Mouse (Mus musculus) stomach, embryonic 16.5 days (tissue): ENCODE results near the gene Irf3. TPM values are rescaled to one million over a fixed set of nuclear protein-coding genes. Genes with fewer than 3 reads are reported as not detected.
A peak's percentile ranks its signal among the peaks of the same experiment; 100 is the strongest.

Experiments used
- ATAC-seq: fragments of 200-750 bp; cut with Nextera tagmentation; 2 replicates; pipeline ENCODE4 v1.8.0; 2017; ENCODE audit warnings: moderate number of reproducible peaks, moderate TSS enrichment; ENCODE audit not compliant: insufficient read depth, low FRiP score
- H3K27ac ChIP-seq: fragments of 300-500 bp; sonication (generic); 2 replicates; pipeline ENCODE4 v1.5.1; 2014; ENCODE audit warnings: low read length
- H3K27me3 ChIP-seq: fragments of 300-500 bp; sonication (generic); 2 replicates; pipeline ENCODE4 v1.6.1; 2014; ENCODE audit warnings: low read length, control low read depth, mixed read lengths; ENCODE audit not compliant: control insufficient read depth, insufficient read depth
- H3K36me3 ChIP-seq: fragments of 300-500 bp; sonication (generic); 2 replicates; pipeline ENCODE4 v1.6.1; 2014; ENCODE audit warnings: low read length; ENCODE audit not compliant: control insufficient read depth, insufficient read depth
- H3K4me1 ChIP-seq: fragments of 300-500 bp; sonication (generic); 2 replicates; pipeline ENCODE4 v1.6.1; 2014; ENCODE audit warnings: low read length, control low read depth, mixed read lengths; ENCODE audit not compliant: control insufficient read depth, insufficient read depth
- H3K4me2 ChIP-seq: fragments of 300-500 bp; sonication (generic); 2 replicates; pipeline ENCODE4 v1.6.1; 2014; ENCODE audit warnings: low read depth, low read length, mixed read lengths
- H3K4me3 ChIP-seq: fragments of 300-500 bp; sonication (generic); replicated peaks from 2 replicates; pipeline ENCODE4 v1.5.1; 2014; ENCODE audit warnings: mild to moderate bottlenecking, low read length
- H3K9ac ChIP-seq: fragments of 300-500 bp; sonication (generic); 2 replicates; pipeline ENCODE4 v1.6.1; 2014; ENCODE audit warnings: low read length
- H3K9me3 ChIP-seq: fragments of 300-500 bp; sonication (generic); replicated peaks from 2 replicates; pipeline ENCODE4 v1.6.1; 2016; ENCODE audit warnings: low read length, control low read depth; ENCODE audit not compliant: control insufficient read depth
- WGBS: fragments of 180-500 bp; shearing (Covaris S2); extraction: QIAGEN DNeasy Blood & Tissue Kit; methylation state at CpG from one replicate; pipeline ENCODE4 v1.1.7; 2014; 5-methylcytosine and 5-hydroxymethylcytosine counted together
- polyA plus RNA-seq: library from polyadenylated mRNA; unstranded; fragments of >200 nt; fragmentation: Nextera tagmentation; extraction: Ambion mirVana; gene quantifications from 2 replicates; pipeline ENCODE4 v1.2.1, GENCODE M21; 2015

Gene Irf3
- polyA plus RNA-seq, 1 experiment from 2014 or later = 96.2 TPM

DNA sequence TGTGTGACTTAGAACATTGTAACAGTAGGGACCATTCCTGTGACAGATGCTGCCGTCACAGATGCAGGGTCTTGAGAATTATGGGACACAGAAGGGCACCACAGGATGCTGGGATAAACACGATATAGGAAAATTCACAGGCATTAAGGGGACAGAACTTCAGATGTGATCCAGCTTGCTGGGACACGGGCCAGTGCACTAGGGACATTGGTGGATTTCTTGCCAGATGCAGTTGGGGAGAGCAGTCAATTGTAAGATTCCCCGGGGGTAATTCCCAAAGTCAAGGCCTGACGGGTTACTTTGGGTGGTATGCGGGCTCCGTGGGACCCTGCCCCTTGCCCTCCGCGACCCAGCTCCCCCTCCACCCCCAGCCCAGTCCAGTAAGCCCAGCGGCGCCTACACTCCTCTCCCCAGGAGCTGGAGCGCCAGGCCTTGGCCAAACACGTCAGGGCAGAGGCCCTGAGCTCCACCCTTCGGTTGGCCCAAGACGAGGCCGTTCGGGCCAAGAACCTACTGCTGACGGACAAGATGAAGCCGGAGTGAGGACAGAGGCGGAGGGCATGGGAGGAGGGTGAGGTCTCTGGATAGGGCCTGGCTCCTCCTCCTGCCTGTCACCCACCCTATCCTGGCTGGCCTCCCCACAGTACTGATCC is 40.1 kb upstream of the Irf3 start:
- no peak overlapping the region for H3K4me3 ChIP-seq
- no peak overlapping the region for H3K27ac ChIP-seq
- H3K9ac ChIP-seq = peak overlapping the region; percentile 51; the same call in 1 of the 2 replicates
- no peak overlapping the region for H3K4me2 ChIP-seq
- H3K9me3 ChIP-seq = no peaks in the 10 kb centered on the region
- no peak; the same call in 1 of the 2 replicates for ATAC-seq
- WGBS = 66% methylated on average over 20 of the region's 20 CpGs
- H3K4me1 ChIP-seq = 0 out of 2 replicates have a peak, but pooled peaks cover 3% of the 10 kb centered on the region
- H3K36me3 ChIP-seq = peaks cover 3% of the 10 kb centered on the region; the same call in 1 of the 2 replicates
- no peaks in the 10 kb centered on the region for H3K27me3 ChIP-seq

DNA sequence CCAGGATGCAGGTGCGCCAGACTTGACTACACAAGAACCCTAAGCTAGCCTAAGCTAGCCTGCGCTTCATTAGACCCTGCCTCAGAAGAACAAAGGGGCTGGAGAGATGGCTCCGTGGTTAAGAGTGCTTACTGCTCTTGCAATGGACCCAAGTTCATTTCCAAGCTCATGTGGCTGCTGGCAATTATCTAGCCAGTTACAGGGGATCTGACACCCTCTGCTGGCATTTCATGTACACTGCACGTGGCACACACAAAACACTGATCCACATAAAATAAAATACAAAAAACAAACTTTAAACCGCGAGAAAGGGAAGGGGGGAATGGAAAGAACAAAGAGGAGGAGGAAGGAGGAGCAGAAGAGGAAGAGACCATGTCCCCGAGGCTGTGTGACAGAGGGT is 39.2 kb upstream of the Irf3 start:
- peaks cover 3% of the 10 kb centered on the region; the same call in 1 of the 2 replicates for H3K36me3 ChIP-seq
- H3K4me3 ChIP-seq = no peak overlapping the region
- no peaks in the 10 kb centered on the region for H3K27me3 ChIP-seq
- no peak overlapping the region for H3K4me2 ChIP-seq
- 50% methylated on average over 7 of the region's 7 CpGs for WGBS
- H3K4me1 ChIP-seq = no peaks in the 10 kb centered on the region
- no peak for ATAC-seq
- no peak overlapping the region for H3K9ac ChIP-seq
- no peak overlapping the region for H3K27ac ChIP-seq
- H3K9me3 ChIP-seq = no peaks in the 10 kb centered on the region

DNA sequence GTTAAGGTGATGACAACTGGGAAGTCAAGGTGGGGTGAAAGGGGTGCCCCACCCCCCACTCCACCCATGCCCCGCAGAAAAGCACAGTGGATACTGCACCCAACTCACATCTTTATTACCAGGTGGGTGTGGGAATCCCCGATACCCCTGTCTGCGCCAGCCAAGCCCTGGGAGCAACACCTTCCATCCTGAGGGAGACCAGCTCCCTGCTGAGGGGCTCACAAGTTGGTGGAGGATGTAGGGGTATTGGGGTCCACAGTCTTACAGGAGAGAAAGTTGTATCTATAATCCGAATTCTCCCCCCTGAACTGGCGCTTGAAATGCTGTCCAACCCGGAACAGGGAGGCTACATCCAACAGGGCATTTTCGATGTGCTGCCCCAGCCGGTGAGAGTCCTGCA is 38.2 kb upstream of the Irf3 start:
- H3K27me3 ChIP-seq = no peaks in the 10 kb centered on the region
- H3K4me1 ChIP-seq = no peaks in the 10 kb centered on the region

DNA sequence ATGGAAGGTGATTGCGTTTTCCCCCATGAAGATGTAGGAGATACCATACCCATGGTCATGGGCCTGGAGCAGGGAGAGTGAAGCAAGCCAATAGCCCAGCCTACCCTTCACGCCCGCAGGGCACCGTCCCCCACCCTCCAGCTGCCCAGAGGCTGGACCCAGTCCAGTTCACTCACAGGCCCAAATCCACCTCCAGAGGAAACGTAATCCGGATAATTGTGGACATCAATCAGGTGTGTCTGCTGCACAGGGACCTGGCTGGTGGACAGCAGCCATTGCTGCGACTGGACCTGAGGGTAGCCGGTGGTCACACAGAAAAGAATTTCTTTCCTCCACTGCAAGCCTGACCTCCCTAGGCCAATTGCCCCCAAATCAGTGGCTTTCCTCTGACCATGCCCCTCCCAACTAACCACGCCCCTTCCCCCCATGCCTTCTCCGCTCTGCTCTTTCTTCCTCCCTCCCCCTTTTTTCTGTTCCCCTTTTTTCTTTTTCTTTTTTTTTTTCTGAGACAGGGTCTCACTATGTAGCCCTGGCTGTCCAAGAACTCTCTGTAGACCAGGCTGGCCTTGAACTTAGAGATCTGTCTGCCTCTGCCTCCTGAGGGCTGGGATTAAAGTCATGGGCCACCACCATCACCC is 37.5 kb upstream of the Irf3 start:
- Histone ChIP-seq H3K9me3 (no peaks in the 10 kb centered on the region), H3K27ac (no peak overlapping the region), H3K9ac (no peak overlapping the region), H3K27me3 (no peaks in the 10 kb centered on the region), H3K4me2 (no peak overlapping the region), H3K36me3 (peaks cover 3% of the 10 kb centered on the region; the same call in 1 of the 2 replicates), H3K4me3 (no peak overlapping the region), H3K4me1 (no peaks in the 10 kb centered on the region)
- WGBS = 74% methylated on average over 10 of the region's 10 CpGs
- ATAC-seq = no peak

More for the DNA sequence above, 38.2 kb upstream of the Irf3 start:
- H3K4me2 ChIP-seq = no peak overlapping the region
- no peak overlapping the region for H3K4me3 ChIP-seq
- no peak overlapping the region for H3K27ac ChIP-seq
- no peaks in the 10 kb centered on the region for H3K9me3 ChIP-seq
- WGBS = 78% methylated on average over 8 of the region's 8 CpGs
- no peak overlapping the region for H3K9ac ChIP-seq
- no peak for ATAC-seq
- peaks cover 3% of the 10 kb centered on the region; the same call in 1 of the 2 replicates for H3K36me3 ChIP-seq

DNA sequence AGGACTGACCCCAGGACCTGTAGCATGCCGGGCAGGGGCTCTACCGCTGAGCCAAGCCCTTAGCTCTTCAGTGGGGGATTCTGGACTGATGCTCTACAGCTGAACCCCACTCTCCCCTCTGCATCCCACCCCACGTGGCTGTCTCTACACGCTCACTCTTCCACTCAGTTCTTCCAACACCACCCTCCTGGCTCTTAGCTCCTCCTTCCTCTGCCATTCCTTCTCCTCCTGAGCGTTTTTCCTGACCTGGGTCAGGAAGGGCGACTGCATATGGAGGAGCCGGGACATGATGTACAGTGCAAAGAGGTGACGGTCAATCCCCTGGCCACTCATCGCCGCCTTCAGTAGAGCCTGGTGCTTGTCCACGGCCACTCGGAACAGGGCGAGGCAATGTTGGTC is 36.9 kb upstream of the Irf3 start:
- WGBS = 85% methylated on average over 13 of the region's 13 CpGs
- H3K27ac ChIP-seq = no peak overlapping the region
- H3K27me3 ChIP-seq = no peaks in the 10 kb centered on the region
- no peak overlapping the region for H3K4me2 ChIP-seq
- H3K9me3 ChIP-seq = no peaks in the 10 kb centered on the region
- no peaks in the 10 kb centered on the region for H3K4me1 ChIP-seq
- no peak overlapping the region for H3K9ac ChIP-seq
- no peak overlapping the region for H3K4me3 ChIP-seq
- no peak for ATAC-seq
- H3K36me3 ChIP-seq = peaks cover 3% of the 10 kb centered on the region; the same call in 1 of the 2 replicates

DNA sequence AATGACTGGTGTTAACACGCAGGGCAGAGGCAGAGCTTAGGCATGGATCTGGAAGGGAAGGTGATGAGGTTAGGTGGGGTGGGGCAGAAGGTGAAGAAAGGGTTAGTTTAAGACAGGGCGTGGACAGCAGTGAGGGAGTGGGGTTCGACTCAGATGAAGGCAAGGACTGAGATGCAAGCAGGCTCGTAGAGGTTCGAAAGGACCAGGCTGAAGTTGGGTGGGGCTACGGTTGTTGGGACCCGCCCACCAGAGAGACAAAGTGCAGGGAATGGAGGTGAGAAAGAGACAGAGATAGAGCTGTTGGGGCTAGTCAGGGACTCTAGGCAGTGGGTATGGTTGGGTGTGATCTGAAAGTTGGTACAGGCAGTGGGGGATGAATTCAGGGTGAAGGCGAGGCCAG is 35.1 kb upstream of the Irf3 start:
- WGBS = 54% methylated on average over 8 of the region's 8 CpGs
- no peak overlapping the region for H3K9ac ChIP-seq
- no peaks in the 10 kb centered on the region for H3K27me3 ChIP-seq
- H3K4me2 ChIP-seq = no peak overlapping the region
- no peaks in the 10 kb centered on the region for H3K4me1 ChIP-seq
- H3K27ac ChIP-seq = no peak overlapping the region
- H3K36me3 ChIP-seq = peaks cover 3% of the 10 kb centered on the region; the same call in 1 of the 2 replicates
- H3K9me3 ChIP-seq = no peaks in the 10 kb centered on the region
- H3K4me3 ChIP-seq = no peak overlapping the region
- ATAC-seq = no peak

DNA sequence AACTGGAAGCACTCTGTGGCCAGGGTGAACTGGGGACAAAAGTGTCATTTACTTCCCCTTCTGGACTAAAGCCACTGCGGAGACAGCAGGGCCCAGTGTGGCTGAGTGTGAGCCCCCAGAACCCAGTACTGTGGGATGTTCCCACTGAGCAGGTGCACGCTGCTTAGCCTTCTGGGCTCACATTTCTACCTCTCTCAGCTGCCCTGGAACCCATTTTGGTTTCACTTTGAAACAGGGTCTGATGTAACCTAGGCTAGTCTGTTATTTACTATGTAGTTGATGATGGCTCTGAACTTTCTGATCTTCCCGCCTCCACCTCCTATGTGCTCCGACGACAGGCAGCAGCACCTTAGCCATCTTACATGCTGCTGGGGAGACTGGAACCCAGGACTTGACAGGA is 34.6 kb upstream of the Irf3 start:
- Histone ChIP-seq H3K4me3 (no peak overlapping the region), H3K4me2 (no peak overlapping the region), H3K27ac (no peak overlapping the region), H3K36me3 (peaks cover 3% of the 10 kb centered on the region; the same call in 1 of the 2 replicates), H3K27me3 (no peaks in the 10 kb centered on the region), H3K4me1 (no peaks in the 10 kb centered on the region), H3K9ac (no peak overlapping the region), H3K9me3 (no peaks in the 10 kb centered on the region)
- ATAC-seq = no peak
- 89% methylated on average over 5 of the region's 5 CpGs for WGBS

DNA sequence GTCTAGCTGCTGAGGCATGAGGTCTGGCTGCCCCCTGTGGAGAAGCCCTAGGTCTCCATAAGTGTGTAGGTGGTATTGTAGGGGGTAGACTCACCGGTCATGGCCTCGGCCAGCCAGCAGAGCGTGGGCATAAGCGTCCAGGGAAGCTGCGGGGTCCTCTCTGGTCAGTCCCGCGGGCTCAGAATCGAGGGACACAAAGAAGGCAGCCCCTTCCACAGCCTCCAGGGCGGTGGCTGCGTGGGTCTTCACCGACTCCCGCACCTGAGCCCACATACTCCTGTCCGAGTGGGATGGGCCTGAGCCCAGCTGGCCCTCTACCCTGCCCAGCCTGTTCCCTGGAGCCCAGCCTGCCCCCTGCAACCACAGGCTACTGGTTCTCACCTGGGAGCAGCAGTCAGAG is 32.5 kb upstream of the Irf3 start:
- no peak for ATAC-seq
- peaks cover 3% of the 10 kb centered on the region; the same call in 1 of the 2 replicates for H3K36me3 ChIP-seq
- H3K9me3 ChIP-seq = no peaks in the 10 kb centered on the region

DNA sequence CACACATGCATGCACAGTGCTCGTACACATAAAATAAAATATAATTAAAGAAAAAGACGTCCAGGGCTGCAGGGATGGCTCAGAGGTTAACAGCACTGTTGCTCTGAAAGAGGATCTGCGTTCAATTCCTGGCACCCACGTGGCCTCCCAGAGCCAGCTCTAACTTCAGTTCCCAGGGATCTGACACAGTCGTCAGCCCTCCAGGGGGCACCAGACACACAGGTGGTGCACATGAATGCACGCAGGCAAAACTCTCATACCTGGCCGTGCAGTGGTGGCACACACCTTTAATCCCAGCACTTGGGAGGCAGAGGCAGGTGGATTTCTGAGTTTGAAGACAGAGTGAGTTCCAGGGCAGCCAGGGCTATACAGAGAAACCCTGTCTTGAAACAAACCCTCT is 31.5 kb upstream of the Irf3 start:
- no peak for ATAC-seq

More for the DNA sequence above, 32.5 kb upstream of the Irf3 start:
- Histone ChIP-seq H3K4me1 (no peaks in the 10 kb centered on the region), H3K9ac (no peak overlapping the region), H3K4me2 (no peak overlapping the region), H3K4me3 (no peak overlapping the region), H3K27me3 (no peaks in the 10 kb centered on the region), H3K27ac (no peak overlapping the region)
- WGBS = 94% methylated on average over 13 of the region's 13 CpGs

More for the DNA sequence above, 31.5 kb upstream of the Irf3 start:
- Histone ChIP-seq H3K9ac (no peak overlapping the region), H3K9me3 (no peaks in the 10 kb centered on the region), H3K27ac (no peak overlapping the region), H3K27me3 (no peaks in the 10 kb centered on the region), H3K4me1 (0 out of 2 replicates have a peak, but pooled peaks cover 2% of the 10 kb centered on the region), H3K4me3 (no peak overlapping the region), H3K4me2 (no peak overlapping the region), H3K36me3 (peaks cover 2% of the 10 kb centered on the region; the same call in 1 of the 2 replicates)
- 73% methylated on average over 7 of the region's 7 CpGs for WGBS
